Comparison of ENCODE assay signal across 8 mouse cellular contexts in genomic region chr12:113155887-113156539, GRCm38 (mm10). TPM values are rescaled to one million over a fixed set of nuclear protein-coding genes. Genes with fewer than 3 reads are reported as not detected.
DNase-seq lines count a peak whose midpoint lies in the region; ATAC-seq and TF ChIP-seq lines count a peak whose summit lies in the region.

Tedc1 (plus strand) TSS chr12:113156421.

- WGBS in heart, embryonic 14.5 days: 0% methylated on average over 46 of the region's 46 CpGs
- WGBS in liver, embryonic 14.5 days (ENCODE audit: insufficient replicate concordance): under 1% methylated on average over 46 of the region's 46 CpGs
- under 1% methylated on average over 46 of the region's 46 CpGs for WGBS in neural tube, embryonic 11.5 days
- under 1% methylated on average over 46 of the region's 46 CpGs for WGBS in stomach, postnatal 0 days

- H3K4me2 ChIP-seq in heart, embryonic 14.5 days (ENCODE audit: low read length): peak within 1 kb of the TSS; percentile 81
- H3K4me2 ChIP-seq in liver, embryonic 14.5 days (ENCODE audit: low read depth): peak within 1 kb of the TSS; percentile 99
- peak within 1 kb of the TSS; percentile 82 for H3K4me2 ChIP-seq in neural tube, embryonic 11.5 days (ENCODE audit: low read depth)
- H3K4me2 ChIP-seq in stomach, postnatal 0 days (replicated peaks; ENCODE audit: low read depth): peak within 1 kb of the TSS; percentile 90

- no peaks in the 10 kb centered on the region for H3K27me3 ChIP-seq in heart, embryonic 14.5 days (ENCODE audit: control insufficient read depth, insufficient read depth, low read length)
- H3K27me3 ChIP-seq in liver, embryonic 14.5 days (ENCODE audit: control insufficient read depth, insufficient read depth, low read length): peaks cover 9% of the 10 kb centered on the region
- peaks cover 17% of the 10 kb centered on the region for H3K27me3 ChIP-seq in neural tube, embryonic 11.5 days (ENCODE audit: control insufficient read depth, insufficient read depth, low read length)
- no peaks in the 10 kb centered on the region for H3K27me3 ChIP-seq in stomach, postnatal 0 days (ENCODE audit: control insufficient read depth, insufficient read depth, low read length)

- DNase-seq in c-Kit-negative CD71-positive TER-119-positive erythroid progenitor cells, embryonic 14.5 days (ENCODE audit: low read depth, low spot score): peak; percentile 98
- DNase-seq in fibroblast of lung, adult 2 months (ENCODE audit: low read depth): peak; percentile 99
- DNase-seq in kidney, postnatal 25 days: peak; percentile 99
- peak; percentile 99 to 100 (median 99) for DNase-seq in liver, embryonic 14.5 days (ENCODE audit: low read depth in 3 of 3, low spot score in 3 of 3)
- DNase-seq in neural tube, embryonic 11.5 days (ENCODE audit: low spot score): peak; percentile 99
- DNase-seq in stomach, postnatal 0 days (ENCODE audit: low spot score): peak; percentile 99

- ATAC-seq in CD4-positive, CD25-positive, alpha-beta regulatory T cell, adult 4 months: peak; percentile 83
- peak; percentile 95 for ATAC-seq in heart, embryonic 14.5 days (ENCODE audit: insufficient number of reproducible peaks, insufficient read depth, low FRiP score, low read depth)
- peak; percentile 95 for ATAC-seq in liver, embryonic 14.5 days (ENCODE audit: insufficient read depth)
- ATAC-seq in neural tube, embryonic 11.5 days (ENCODE audit: insufficient read depth, low FRiP score, low TSS enrichment): peak; percentile 98
- peak; percentile 96 for ATAC-seq in stomach, postnatal 0 days (ENCODE audit: low FRiP score, low TSS enrichment)

- peaks cover 19 to 29% of the 10 kb centered on the region in 2 experiments for H3K4me1 ChIP-seq in heart, embryonic 14.5 days (ENCODE audit: control insufficient read depth in 2 of 2, insufficient read depth in 2 of 2, low read length in 2 of 2)
- peaks cover 14 to 20% of the 10 kb centered on the region in 2 experiments for H3K4me1 ChIP-seq in liver, embryonic 14.5 days (replicated peaks; ENCODE audit: control insufficient read depth in 2 of 2, insufficient read depth in 2 of 2, low read length in 1 of 2)
- peaks cover 15% of the 10 kb centered on the region for H3K4me1 ChIP-seq in neural tube, embryonic 11.5 days (ENCODE audit: control insufficient read depth, insufficient read depth, low read length)
- H3K4me1 ChIP-seq in stomach, postnatal 0 days (replicated peaks; ENCODE audit: control insufficient read depth, insufficient read depth): peaks cover 8% of the 10 kb centered on the region

- peak within 1 kb of the TSS; percentile 78 for H3K9ac ChIP-seq in heart, embryonic 14.5 days (ENCODE audit: low read length)
- H3K9ac ChIP-seq in liver, embryonic 14.5 days (replicated peaks): peak within 1 kb of the TSS; percentile 85
- H3K9ac ChIP-seq in neural tube, embryonic 11.5 days (ENCODE audit: low read length): peak within 1 kb of the TSS; percentile 62
- H3K9ac ChIP-seq in stomach, postnatal 0 days (ENCODE audit: low read length): peak within 1 kb of the TSS; percentile 63

- peak; percentile 100 for TF ChIP-seq CTCF in liver, embryonic 14.5 days (IDR thresholded peaks at IDR 0.05; ENCODE audit: low read depth)
- peak; percentile 99 for TF ChIP-seq CTCF in stomach, postnatal 0 days (IDR thresholded peaks at IDR 0.05; ENCODE audit: low read depth)

- no peak for TF ChIP-seq EP300 in liver, embryonic 14.5 days (IDR thresholded peaks at IDR 0.05; ENCODE audit: low read depth)
- TF ChIP-seq EP300 in stomach, postnatal 0 days (optimal IDR thresholded peaks at IDR 0.05): no peak

- H3K27ac ChIP-seq in heart, embryonic 14.5 days (replicated peaks in 1 of 2; ENCODE audit: control insufficient read depth in 1 of 2, insufficient read depth in 1 of 2, low read depth in 2 of 2, low read length in 2 of 2): peak within 1 kb of the TSS; percentile 83 to 84
- peak within 1 kb of the TSS; percentile 32 for H3K27ac ChIP-seq in liver, embryonic 14.5 days
- H3K27ac ChIP-seq in neural tube, embryonic 11.5 days (ENCODE audit: low read depth, low read length): 0 out of 2 replicates have a peak within 1 kb of the TSS, but pooled peaks have one; percentile 20
- peak within 1 kb of the TSS; percentile 89 for H3K27ac ChIP-seq in stomach, postnatal 0 days (replicated peaks)

- peak within 1 kb of the TSS; percentile 61 to 70 for H3K4me3 ChIP-seq in heart, embryonic 14.5 days (ENCODE audit: control insufficient read depth in 1 of 2, insufficient read depth in 1 of 2, low read depth in 1 of 2, low read length in 2 of 2)
- H3K4me3 ChIP-seq in liver, embryonic 14.5 days (ENCODE audit: insufficient read depth in 1 of 2, low read depth in 2 of 2, low read length in 2 of 2): peak within 1 kb of the TSS; percentile 73 to 89
- H3K4me3 ChIP-seq in neural tube, embryonic 11.5 days (ENCODE audit: low read depth, low read length): peak within 1 kb of the TSS; percentile 59
- H3K4me3 ChIP-seq in stomach, postnatal 0 days (ENCODE audit: low read depth, low read length): peak within 1 kb of the TSS; percentile 51

- H3K9me3 ChIP-seq in heart, embryonic 14.5 days (ENCODE audit: control insufficient read depth, low read length): no peaks in the 10 kb centered on the region
- H3K9me3 ChIP-seq in liver, embryonic 14.5 days (ENCODE audit: control insufficient read depth, low read length): no peaks in the 10 kb centered on the region
- H3K9me3 ChIP-seq in neural tube, embryonic 11.5 days (ENCODE audit: control insufficient read depth, low read length): no peaks in the 10 kb centered on the region
- no peaks in the 10 kb centered on the region for H3K9me3 ChIP-seq in stomach, postnatal 0 days (ENCODE audit: control insufficient read depth, low read length)

- 0 out of 2 replicates have a peak, but pooled peaks cover 3% of the 10 kb centered on the region for H3K36me3 ChIP-seq in heart, embryonic 14.5 days (ENCODE audit: control insufficient read depth, insufficient read depth, low read length)
- H3K36me3 ChIP-seq in liver, embryonic 14.5 days (replicated peaks; ENCODE audit: control insufficient read depth, insufficient read depth, low read depth): no peaks in the 10 kb centered on the region
- H3K36me3 ChIP-seq in neural tube, embryonic 11.5 days (ENCODE audit: control insufficient read depth, insufficient read depth, low read length): peaks cover 3% of the 10 kb centered on the region; the same call in 1 of the 2 replicates
- no peaks in the 10 kb centered on the region for H3K36me3 ChIP-seq in stomach, postnatal 0 days (ENCODE audit: control insufficient read depth, insufficient read depth, low read length)

RNA-seq across cellular contexts. Expression of gene Tedc1, which starts in this region (rescaled TPM):
- polyA plus RNA-seq in CD4-positive, CD25-positive, alpha-beta regulatory T cell, adult 4 months (2017; shearing (Covaris generic)): 1 to 10 TPM; 1.5 to 3.3 TPM
- 13.3 and 17.5 TPM in 2 replicates for polyA plus RNA-seq in heart, embryonic 14.5 days (2014; fragmentation: Nextera tagmentation; extraction: Ambion mirVana)
- 8.2 and 12.0 TPM in 2 replicates for polyA plus RNA-seq in liver, embryonic 14.5 days (2012; rRNA removed)
- polyA plus RNA-seq in liver, embryonic 14.5 days (2014; fragmentation: Nextera tagmentation; extraction: Ambion mirVana): 6.4 and 6.8 TPM in 2 replicates
- 30.6 and 36.0 TPM in 2 replicates for polyA plus RNA-seq in neural tube, embryonic 11.5 days (2014; fragmentation: Nextera tagmentation; extraction: Ambion mirVana)
- polyA plus RNA-seq in stomach, postnatal 0 days (2015; fragmentation: Nextera tagmentation; extraction: Ambion mirVana): 5.7 and 6.0 TPM in 2 replicates

Comparison
In these comparisons a context has a peak if more than half of its experiments do, and no peak if none do; other contexts are left out.
1. Peak in every context shown above with its lines: DNase-seq, ATAC-seq, H3K4me3 ChIP-seq and H3K27ac ChIP-seq.
2. H3K27ac ChIP-seq: peak in every context shown above with its lines; median percentile 89 in stomach, postnatal 0 days; 84 in heart, embryonic 14.5 days; 32 in liver, embryonic 14.5 days; 20 in neural tube, embryonic 11.5 days.